Mouse (Mus musculus) cerebellum, adult 9-10 months (tissue): ENCODE measurements at regions not wholly inside any gene's neighbourhood (a gene's known extent, or its start where the extent isn't known, plus 50 kb on each side); places are given as distances from the start of the nearest gene placed in this dataset.

ENCODE experiments used
- DNase-seq: peaks from one replicate; pipeline ENCODE4 v3.0.0; 2022

- DNase-seq: no peak
These were observed 59.1 kb upstream of the Npvf start for GRCm38 (mm10) chr6:50713297-50713696.

GRCm38 (mm10) chr6:50718631-50719030 is 64.4 kb upstream of the Npvf start:
- DNase-seq: no peak

- DNase-seq: no peak
These were observed 66.1 kb upstream of the Npvf start for GRCm38 (mm10) chr6:50720346-50720745.

- DNase-seq: no peak
These were observed 71.4 kb upstream of the Npvf start for GRCm38 (mm10) chr6:50725640-50726039.

- no peak for DNase-seq
These were observed 71.9 kb upstream of the Npvf start for GRCm38 (mm10) chr6:50726166-50726591.

- no peak for DNase-seq
These were observed 76.8 kb upstream of the Npvf start for GRCm38 (mm10) chr6:50730744-50731718.

GRCm38 (mm10) chr6:50734701-50735100 is 80.5 kb upstream of the Npvf start:
- no peak for DNase-seq

DNA sequence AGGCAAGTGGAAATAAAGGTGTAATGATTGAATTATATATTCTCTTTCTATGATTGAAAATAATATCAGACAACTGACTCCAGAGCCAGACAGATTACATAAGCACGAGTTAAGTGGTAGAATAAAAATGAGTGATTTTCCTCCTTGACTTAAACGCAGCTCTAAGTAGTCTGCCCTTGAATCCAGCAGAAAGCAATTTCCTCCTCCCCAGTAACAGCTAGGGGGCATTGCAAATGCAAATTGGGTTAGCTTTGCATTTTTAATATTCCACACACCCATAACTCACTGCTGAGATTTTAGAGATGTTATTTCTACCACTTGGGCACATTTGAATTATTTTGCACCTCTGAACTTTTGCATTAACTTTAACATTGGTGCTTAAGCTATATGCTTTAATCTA is 81.6 kb upstream of the Npvf start:
- DNase-seq: no peak

GRCm38 (mm10) chr6:50742009-50742408 is 87.8 kb upstream of the Npvf start:
- no peak for DNase-seq

DNA sequence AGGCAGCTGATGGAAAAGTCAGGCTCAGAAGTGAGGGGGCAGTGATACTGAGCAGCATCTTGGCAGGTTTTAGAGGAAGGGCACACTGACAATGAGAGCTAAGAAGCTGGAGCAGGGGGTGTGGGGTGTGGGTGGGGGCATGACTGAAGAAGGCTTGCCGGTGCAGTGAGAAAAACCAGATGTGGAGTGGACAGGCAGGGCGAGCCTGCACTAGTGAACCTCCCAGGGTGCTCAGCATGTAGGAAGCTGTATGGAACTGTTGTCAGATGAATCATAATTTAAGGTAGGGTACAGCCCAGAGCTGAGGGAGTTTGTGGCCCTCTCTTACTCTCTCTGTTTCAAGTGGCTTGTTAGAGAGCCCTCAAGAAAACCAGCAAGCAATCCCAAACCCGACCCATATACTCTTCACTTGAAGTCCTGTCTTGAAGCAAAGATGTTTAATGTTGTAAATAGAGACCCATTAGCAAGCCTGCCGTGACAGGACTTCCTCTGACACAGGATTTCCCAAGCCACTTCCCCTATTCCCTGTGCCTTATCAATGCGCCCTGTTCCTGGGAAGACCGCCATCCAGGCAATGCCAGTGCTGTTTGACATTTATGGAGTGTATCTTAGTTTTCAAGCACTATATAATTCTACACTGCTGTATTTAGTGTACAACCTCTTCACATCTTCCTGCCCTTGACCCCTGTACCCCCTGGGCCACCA is 90.4 kb upstream of the Npvf start:
- DNase-seq: no peak

- no peak for DNase-seq
These were observed 98.9 kb upstream of the Npvf start for GRCm38 (mm10) chr6:50753151-50753550.

DNA sequence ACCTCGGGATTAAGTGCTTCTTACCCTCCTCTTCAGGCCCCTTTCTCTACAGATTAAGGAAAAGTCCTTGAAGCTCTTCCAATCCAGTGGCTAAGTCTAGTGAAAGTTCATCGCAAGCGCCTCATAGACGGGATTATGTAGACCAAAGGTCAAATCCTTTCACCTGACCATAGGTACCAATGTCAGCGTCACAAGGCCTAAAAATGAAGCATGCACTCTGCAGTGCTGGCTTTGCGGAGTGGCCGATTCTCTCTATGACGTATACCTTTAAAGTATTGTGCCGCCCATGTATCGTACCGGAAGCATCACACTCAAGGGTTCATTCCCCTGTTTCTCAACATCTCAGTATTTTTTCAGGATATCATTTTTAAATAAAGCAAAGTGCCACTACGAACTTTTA is 100.5 kb upstream of the Npvf start:
- no peak for DNase-seq

- DNase-seq: no peak
These were observed 106.1 kb upstream of the Npvf start for GRCm38 (mm10) chr6:50760367-50760766.

DNA sequence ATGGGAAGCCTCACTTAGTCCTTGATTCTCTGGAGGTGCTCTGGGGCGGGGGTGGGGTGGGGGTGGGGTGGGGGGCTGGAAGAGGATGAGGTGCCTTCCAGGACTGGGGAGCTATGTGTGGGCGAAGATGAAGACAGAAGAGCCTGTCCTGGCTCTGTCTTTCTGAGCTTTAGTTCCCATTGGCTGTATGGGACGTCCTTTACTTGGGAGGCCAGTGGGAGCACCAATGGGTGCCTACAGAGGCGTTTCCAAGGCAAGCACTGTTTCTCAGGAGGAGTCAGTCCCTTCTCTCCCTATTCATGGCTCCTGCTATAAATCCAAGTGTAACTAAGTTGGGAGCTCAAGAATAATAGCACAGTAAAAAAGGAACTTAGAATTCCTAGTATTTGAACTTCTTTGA is 108.9 kb upstream of the Npvf start:
- peak; percentile 8 for DNase-seq

DNA sequence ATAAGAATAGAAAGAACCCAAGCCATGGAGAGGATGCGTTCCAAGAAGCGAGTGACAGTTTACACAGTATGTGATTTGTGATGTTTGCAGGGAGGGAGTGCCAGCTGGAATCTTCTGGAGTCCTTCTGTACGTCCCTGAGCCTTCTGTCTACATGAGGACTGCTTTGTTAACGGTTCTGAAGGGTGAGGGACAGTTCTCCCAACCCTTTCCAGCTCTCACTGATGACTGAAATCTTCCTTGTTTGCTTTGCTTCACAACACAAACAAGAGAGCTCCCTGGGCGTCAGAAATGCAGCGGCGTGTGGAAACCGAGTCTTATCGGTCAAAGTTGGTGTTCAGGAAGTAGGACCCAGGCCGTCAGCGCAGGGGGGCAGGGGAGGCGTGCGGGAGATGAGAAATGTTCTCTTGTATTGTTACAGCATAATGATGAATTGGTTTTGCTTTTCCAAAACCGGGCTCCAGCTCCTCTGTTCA is 112.2 kb upstream of the Npvf start:
- DNase-seq: no peak

- DNase-seq: no peak
These were observed 112.9 kb upstream of the Npvf start for GRCm38 (mm10) chr6:50767126-50767525.

DNA sequence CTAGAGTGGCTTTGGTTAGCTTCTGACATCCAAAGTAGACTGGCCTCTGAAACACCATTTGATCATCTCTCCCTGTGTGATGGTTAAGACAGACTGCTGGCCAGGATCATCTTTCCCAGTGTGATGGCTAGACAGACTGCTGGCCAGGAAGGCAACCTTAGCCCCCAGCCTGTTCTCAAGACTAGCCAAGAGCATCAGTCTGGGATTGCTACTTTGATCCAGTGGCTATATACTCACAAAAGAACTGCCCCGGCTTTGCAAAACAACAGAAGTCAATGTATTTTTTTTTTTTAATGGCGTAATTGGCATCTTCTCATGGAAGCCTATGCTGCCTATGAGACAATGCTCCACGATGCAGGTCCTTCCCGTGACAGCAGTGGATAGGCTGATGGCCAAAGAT is 113.6 kb upstream of the Npvf start:
- DNase-seq: no peak

GRCm38 (mm10) chr6:50769101-50769500 is 114.9 kb upstream of the Npvf start:
- no peak for DNase-seq

DNA sequence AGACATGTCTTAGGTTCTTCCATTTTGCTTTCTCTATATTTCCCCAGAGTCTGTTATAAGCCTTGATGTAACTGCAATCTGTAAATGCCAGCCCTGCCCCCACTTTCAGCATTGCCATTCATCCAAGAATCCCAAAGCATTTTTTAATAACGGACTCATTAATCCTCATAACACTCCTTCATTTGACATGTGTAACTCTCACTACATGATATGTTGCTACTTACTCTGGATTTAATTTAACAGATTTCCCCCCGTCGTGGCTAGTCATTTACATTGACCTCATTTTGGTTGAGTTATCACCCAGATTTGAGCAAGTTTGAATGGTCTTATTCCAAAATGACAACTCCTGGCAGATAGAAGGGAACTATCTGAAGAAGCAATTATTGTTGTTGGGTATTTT is 116.2 kb upstream of the Npvf start:
- DNase-seq: no peak

DNA sequence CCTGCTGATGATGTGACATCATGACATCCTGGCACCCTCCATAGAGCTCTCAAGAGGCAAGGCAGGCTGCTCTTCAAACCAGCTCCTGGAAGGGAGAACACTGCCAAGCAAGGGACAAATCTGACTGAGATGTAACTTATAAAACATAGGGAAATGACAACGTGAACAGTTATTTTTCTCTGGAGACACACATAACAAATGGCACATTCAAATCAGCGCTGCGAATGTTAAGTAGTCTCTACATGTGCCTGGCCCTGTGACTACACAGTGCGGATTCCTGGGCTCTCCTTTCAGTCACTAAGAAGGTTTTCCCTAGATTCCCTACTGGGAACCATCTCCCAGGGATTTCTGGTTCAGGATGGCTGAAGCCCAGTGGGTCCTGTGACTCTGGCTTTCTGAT is 121.4 kb upstream of the Npvf start:
- DNase-seq: peak; percentile 10

GRCm38 (mm10) chr6:50776236-50776832 is 122.1 kb upstream of the Npvf start:
- DNase-seq: no peak

- DNase-seq: peak; percentile 31
These were observed 122.8 kb upstream of the Npvf start for GRCm38 (mm10) chr6:50776931-50777495.

GRCm38 (mm10) chr6:50777827-50778226 is 123.6 kb upstream of the Npvf start:
- DNase-seq: no peak
